Mouse (Mus musculus) gastrocnemius, postnatal 14 days (tissue): ENCODE measurements around the gene Cyp2c50. TPM values are rescaled to one million over a fixed set of nuclear protein-coding genes. Genes with fewer than 3 reads are reported as not detected.
"Not testable (repeated sequence)": the region's sequence is repeated elsewhere in the genome, so short reads cannot be mapped to it uniquely, and the experiment has no call there.

Experiments
- DNase-seq: peaks from one replicate; pipeline ENCODE4 v3.0.0; 2021; ENCODE audit warnings: mixed read lengths
- intact Hi-C: fragments of 180-260 bp; cut with DNase I; formaldehyde crosslinking; loops from one replicate; pipeline ENCODE4 v1.15.1; 2025; ENCODE audit warnings: low total_unique reads
- long read RNA-seq, 2 experiments: library from polyadenylated mRNA; stranded (forward); transcript quantifications; one replicate each; pipeline ENCODE4 v2.0.0; 2021
- total RNA-seq, 2 experiments: library from RNA; stranded (reverse); gene quantifications; 2 replicates each; pipeline ENCODE4 v1.2.3; 2021

Gene Cyp2c50
- not detected for total RNA-seq
- long read RNA-seq, experiment 1 = 0 reads
- long read RNA-seq, experiment 2 = 0 reads

DNA sequence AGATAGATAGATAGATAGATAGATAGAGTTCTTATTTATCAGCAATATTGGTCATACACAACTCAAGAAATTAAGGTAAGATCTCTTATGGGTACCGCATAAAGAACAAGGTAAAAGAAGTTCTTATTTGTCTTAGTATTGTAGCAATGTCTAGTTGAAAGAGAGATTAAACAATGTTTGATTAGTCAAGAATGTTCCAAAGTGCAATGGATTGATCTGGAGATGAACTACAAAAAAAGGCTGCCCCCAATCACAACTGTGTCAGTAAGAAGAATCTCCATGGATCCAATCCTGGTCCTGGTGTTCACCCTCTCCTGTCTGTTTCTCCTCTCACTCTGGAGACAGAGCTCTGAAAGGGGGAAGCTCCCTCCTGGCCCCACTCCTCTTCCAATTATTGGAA is at the start of gene Cyp2c50:
Gene Cyp2c50, plus strand, starts transcription at position 268 of the 400 bp plus-strand sequence.
- intact Hi-C loops, DNase-seq: not testable (repeated sequence)

DNA sequence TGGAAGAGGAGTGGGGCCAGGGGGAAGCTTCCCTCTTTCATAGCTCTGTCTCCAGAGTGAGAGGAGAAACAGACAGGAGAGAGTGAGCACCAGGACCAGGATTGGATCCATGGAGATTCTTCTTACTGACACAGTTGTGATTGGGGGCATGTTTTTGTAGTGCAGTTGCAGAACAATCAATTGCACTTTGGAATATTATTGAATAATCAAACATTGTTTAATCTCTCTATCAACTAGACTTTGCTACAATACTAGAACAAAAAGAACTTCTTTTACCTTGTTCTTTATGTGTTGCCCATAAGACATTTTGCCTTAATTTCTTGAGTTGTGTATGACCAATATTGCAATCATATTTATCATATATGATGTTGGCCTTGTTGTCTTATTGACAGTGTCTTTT is 15.8 kb upstream of the Cyp2c50 start, which contains the start of gene Cyp2c54:
Gene Cyp2c54, minus strand, starts transcription at position 127 of the 400 bp plus-strand sequence.
- no peak for DNase-seq
- intact Hi-C loops = no loop called here

DNA sequence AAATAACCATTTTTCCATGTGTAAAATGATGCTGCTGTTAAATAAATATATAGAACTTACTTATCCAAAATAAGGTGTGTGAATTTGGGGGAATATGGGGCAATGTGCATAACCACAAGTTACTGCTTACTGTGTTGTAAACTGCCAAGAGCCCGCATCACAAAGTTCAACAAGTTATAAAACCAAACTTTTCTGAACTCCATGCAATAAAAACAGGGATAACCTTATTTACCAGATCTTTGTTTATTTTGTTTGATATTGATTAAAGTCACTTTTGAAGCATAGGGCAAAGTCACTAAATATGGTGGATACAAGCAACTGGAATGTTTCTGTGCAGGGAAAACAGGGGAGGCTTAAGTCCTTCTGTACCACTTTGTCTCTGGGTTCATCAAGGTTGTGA is 1.1 kb upstream of the Cyp2c50 start:
- intact Hi-C loops = no loop called here
- no peak for DNase-seq

DNA sequence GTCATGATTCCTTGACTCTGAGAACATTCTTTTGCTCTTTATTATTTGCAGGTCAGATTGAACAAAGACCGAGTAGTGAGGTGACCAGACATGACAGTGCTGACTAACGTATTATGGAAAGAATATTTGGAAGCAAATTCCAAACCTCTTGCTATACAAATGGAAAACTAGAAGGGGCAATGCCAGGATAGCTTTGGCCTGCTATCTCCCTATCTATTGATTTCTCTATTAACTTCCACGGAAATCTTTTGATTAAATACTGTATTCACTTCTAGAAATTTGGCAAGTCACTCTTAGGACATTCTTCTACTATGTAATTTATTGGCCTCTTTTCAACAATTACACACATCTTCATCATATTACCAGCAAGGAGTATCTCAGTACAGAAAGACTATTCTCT is 1.6 kb downstream of the Cyp2c50 start:
- no peak for DNase-seq
- intact Hi-C loops = no loop called here

- intact Hi-C loops, DNase-seq: not testable (repeated sequence)
These were observed 30.1 kb downstream of the Cyp2c50 start for GRCm38 (mm10) chr19:40119624-40120023.

DNA sequence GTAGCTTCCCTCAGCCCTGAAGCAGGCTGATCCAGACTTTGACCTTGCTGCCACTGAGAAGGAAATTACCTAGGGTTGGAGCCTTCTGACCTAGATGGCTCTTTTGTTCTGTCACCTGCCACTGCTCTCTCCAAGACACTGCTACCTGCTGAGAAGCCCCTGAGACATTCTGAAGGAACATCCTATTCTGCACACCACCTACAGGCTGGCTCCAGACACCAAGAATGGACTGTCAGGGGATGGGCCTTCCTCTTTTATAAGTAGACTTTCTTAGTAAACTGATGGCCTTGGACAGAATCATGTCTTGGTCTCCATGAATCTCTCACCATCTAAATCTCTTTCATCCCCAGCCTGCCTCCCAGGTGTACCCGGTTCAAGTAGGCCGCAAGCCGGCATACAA is 35.7 kb downstream of the Cyp2c50 start:
- intact Hi-C loops = not testable (repeated sequence)

GRCm38 (mm10) chr19:40126996-40127395 is 37.5 kb downstream of the Cyp2c50 start:
- intact Hi-C loops, DNase-seq: not testable (repeated sequence)

More for the DNA sequence above, 35.7 kb downstream of the Cyp2c50 start:
- not testable (repeated sequence) for DNase-seq

Other genes with a start within 250 kb of the Cyp2c50 start
- gene Cyp2c69, start 202.9 kb upstream of the Cyp2c50 start, total RNA-seq = not detected
- gene Cyp2c37, start 97.3 kb upstream of the Cyp2c50 start, total RNA-seq = not detected
- not detected for gene Cyp2c54, start 15.9 kb upstream of the Cyp2c50 start, total RNA-seq
- under 1 TPM in 1 of 2 experiments, not detected in 1; 0.24 TPM for gene Cyp2c70, start 97.6 kb downstream of the Cyp2c50 start, total RNA-seq
- gene Pdlim1, start 182.2 kb downstream of the Cyp2c50 start, total RNA-seq = 100 to 1,000 TPM; 131 to 142 TPM